Mouse (Mus musculus) neural tube, embryonic 14.5 days (tissue): ENCODE data around the gene Opalin. TPM values are rescaled to one million over a fixed set of nuclear protein-coding genes. Genes with fewer than 3 reads are reported as not detected.

Experiments used
- ATAC-seq: fragments of 200-750 bp; cut with Nextera tagmentation; 2 replicates; pipeline ENCODE4 v1.8.0; 2017; ENCODE audit warnings: low read depth, mild to moderate bottlenecking, moderate TSS enrichment, moderate library complexity
- H3K27ac ChIP-seq: fragments of 300-500 bp; sonication (generic); 2 replicates; pipeline ENCODE4 v1.5.1; 2014; ENCODE audit warnings: low read depth, mild to moderate bottlenecking, control low read depth, low read length, moderate library complexity, mixed read lengths
- H3K27me3 ChIP-seq: fragments of 300-500 bp; sonication (generic); 2 replicates; pipeline ENCODE4 v1.6.1; 2014; ENCODE audit warnings: low read length; ENCODE audit not compliant: control insufficient read depth, insufficient read depth
- H3K36me3 ChIP-seq: fragments of 300-500 bp; sonication (generic); 2 replicates; pipeline ENCODE4 v1.6.1; 2014; ENCODE audit warnings: low read length, mixed read lengths; ENCODE audit not compliant: control insufficient read depth, insufficient read depth
- H3K4me1 ChIP-seq: fragments of 300-500 bp; sonication (generic); 2 replicates; pipeline ENCODE4 v1.6.1; 2014; ENCODE audit warnings: low read length; ENCODE audit not compliant: control insufficient read depth, insufficient read depth
- H3K4me2 ChIP-seq: fragments of 300-500 bp; sonication (generic); 2 replicates; pipeline ENCODE4 v1.6.1; 2014; ENCODE audit warnings: mild to moderate bottlenecking, low read depth, low read length, control low read depth
- H3K4me3 ChIP-seq: fragments of 300-500 bp; sonication (generic); 2 replicates; pipeline ENCODE4 v1.5.1; 2014; ENCODE audit warnings: low read depth, low read length, control low read depth, mixed read lengths
- H3K9ac ChIP-seq: fragments of 300-500 bp; sonication (generic); replicated peaks from 2 replicates; pipeline ENCODE4 v1.6.1; 2014; ENCODE audit warnings: low read depth, mild to moderate bottlenecking, control low read depth, low read length, mixed read lengths
- H3K9me3 ChIP-seq: fragments of 300-500 bp; sonication (generic); 2 replicates; pipeline ENCODE4 v1.6.1; 2016; ENCODE audit warnings: low read length; ENCODE audit not compliant: control insufficient read depth
- WGBS: fragments of 180-500 bp; shearing (Covaris S2); extraction: QIAGEN DNeasy Blood & Tissue Kit; methylation state at CpG from one replicate; pipeline ENCODE4 v1.1.7; 2014; 5-methylcytosine and 5-hydroxymethylcytosine counted together
- polyA plus RNA-seq: library from polyadenylated mRNA; unstranded; fragments of >200 nt; fragmentation: Nextera tagmentation; extraction: Ambion mirVana; gene quantifications from 2 replicates; pipeline ENCODE4 v1.2.1, GENCODE M21; 2014

The Opalin gene
- polyA plus RNA-seq, 1 experiment from 2014 or later, result 0.07 TPM

DNA sequence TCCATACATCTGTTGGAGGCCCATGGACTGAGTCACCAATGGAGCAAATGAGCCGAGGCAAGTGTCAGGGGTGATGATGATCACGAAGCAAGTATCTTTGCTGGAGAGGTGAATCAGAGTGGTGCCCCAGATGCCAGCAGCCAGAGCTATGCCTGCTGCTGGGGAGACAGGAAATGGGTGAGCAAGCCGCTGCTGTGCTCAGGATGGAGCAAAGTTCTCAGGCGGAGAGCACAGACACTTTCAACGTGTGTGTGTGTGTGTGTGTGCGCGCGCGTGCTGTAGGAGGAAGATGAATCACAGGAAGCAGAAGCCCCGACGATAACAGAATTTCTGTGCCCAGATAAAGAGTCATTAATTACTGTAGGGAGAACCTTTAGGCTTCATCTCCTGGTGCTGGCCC, 45.9 kb downstream of the Opalin start:
- Histone ChIP-seq H3K36me3 (no peaks in the 10 kb centered on the region), H3K4me1 (no peaks in the 10 kb centered on the region), H3K9ac (no peak overlapping the region), H3K4me3 (no peak overlapping the region), H3K27me3 (no peaks in the 10 kb centered on the region), H3K4me2 (no peak overlapping the region), H3K9me3 (no peaks in the 10 kb centered on the region), H3K27ac (no peak overlapping the region)
- 81% methylated on average over 11 of the region's 11 CpGs for WGBS
- ATAC-seq, result no peak

DNA sequence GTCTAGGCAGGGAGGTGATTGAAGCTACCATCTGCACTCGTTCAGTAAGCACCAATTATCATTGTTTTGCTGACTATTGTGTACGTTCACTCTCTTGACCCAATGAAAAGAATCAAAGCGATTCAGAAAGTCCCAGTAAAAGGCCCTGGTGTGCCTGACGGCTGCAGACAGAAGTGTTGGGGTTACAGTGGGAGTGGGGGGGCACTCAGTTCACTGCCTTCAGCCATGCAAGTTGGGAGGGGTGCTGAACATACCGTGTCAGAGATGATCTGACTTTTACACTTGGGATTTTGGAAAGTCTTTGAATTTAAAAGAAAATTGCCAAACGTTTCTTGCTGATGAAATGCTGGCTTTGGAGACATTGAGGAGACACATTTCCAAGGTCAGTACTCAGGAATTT, 46.8 kb downstream of the Opalin start:
- Histone ChIP-seq H3K36me3 (no peaks in the 10 kb centered on the region), H3K27ac (no peak overlapping the region), H3K4me1 (no peaks in the 10 kb centered on the region), H3K4me3 (no peak overlapping the region), H3K9ac (no peak overlapping the region), H3K9me3 (no peaks in the 10 kb centered on the region), H3K27me3 (no peaks in the 10 kb centered on the region), H3K4me2 (no peak overlapping the region)
- ATAC-seq, result no peak
- WGBS, result 36% methylated on average over 6 of the region's 6 CpGs

DNA sequence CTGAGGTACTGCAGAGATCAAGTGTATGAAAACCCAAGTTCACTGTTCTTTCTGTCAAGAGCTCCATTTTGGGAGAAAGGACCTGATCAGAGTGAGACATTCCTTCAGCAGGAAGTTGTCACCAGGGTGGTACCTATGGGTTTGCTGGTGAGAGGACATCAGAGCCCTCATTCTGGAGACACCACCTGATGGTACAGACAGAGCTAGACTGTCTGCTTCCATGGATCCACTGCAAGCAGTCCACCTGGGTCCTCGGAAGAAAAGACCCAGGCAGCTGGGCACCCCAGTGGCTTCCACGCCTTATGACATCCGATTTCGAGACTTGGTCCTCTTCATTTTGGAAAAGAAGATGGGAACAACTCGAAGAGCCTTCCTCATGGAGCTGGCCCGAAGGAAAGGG, 47.7 kb downstream of the Opalin start, which contains the start of gene Dntt:
Dntt (plus strand) TSS at position 57 of the 400 bp plus-strand sequence.
- no peak for ATAC-seq
- WGBS, result 91% methylated on average over 6 of the region's 6 CpGs

DNA sequence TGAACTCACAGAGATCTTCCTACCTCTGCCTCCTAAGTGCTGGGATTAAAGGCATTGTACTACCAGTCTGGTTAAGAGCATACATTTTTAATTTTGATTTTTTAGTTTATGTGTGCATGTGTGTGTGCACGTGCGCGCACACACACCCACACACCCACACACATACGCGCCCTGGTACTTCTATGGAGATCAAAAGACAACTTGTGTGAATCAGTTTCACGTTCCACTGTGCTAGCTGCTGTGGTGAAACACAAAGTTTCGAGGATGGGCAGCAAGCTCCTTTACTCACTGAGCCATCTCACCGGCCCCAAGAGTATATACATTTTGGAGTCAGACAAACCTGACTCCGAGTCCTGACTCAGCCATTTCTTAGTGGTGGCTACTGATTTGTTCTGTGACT, 49.3 kb downstream of the Opalin start:
- Histone ChIP-seq H3K4me3 (no peak overlapping the region), H3K27ac (no peak overlapping the region), H3K9ac (no peak overlapping the region), H3K36me3 (no peaks in the 10 kb centered on the region), H3K9me3 (no peaks in the 10 kb centered on the region), H3K4me1 (no peaks in the 10 kb centered on the region), H3K27me3 (no peaks in the 10 kb centered on the region), H3K4me2 (no peak overlapping the region)
- ATAC-seq, result no peak
- 93% methylated on average over 9 of the region's 9 CpGs for WGBS

More for the DNA sequence above, 47.7 kb downstream of the Opalin start, which contains the start of gene Dntt:
- H3K9me3 ChIP-seq, result no peaks in the 10 kb centered on the region
- H3K9ac ChIP-seq, result no peak within 1 kb of the TSS
- no peak within 1 kb of the TSS for H3K27ac ChIP-seq
- no peaks in the 10 kb centered on the region for H3K27me3 ChIP-seq
- H3K4me2 ChIP-seq, result no peak within 1 kb of the TSS
- H3K4me3 ChIP-seq, result no peak within 1 kb of the TSS
- no peaks in the 10 kb centered on the region for H3K36me3 ChIP-seq
- no peaks in the 10 kb centered on the region for H3K4me1 ChIP-seq

DNA sequence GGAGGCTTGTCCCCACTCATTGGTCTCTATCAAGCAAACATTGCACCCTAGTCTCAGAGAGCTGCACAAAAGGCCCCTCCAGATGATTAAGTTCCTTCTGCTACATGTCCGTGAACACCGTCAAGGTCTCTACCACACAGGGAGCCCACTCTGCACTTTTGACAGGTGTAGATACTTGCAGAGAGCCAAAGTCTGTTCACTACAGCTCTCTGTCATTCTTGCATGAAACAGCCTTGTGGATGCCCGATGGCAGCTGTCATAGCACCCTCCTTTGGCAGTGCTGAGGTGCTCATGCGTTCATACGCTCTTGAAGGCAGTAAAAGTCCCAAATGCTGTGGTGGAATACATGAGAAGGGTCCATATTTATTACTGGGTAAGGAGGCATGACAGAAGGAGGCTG, 49.9 kb downstream of the Opalin start:
- Histone ChIP-seq H3K4me2 (no peak overlapping the region), H3K9me3 (no peaks in the 10 kb centered on the region), H3K9ac (no peak overlapping the region), H3K4me3 (no peak overlapping the region), H3K36me3 (no peaks in the 10 kb centered on the region), H3K4me1 (no peaks in the 10 kb centered on the region), H3K27me3 (no peaks in the 10 kb centered on the region), H3K27ac (no peak overlapping the region)
- no peak for ATAC-seq
- 88% methylated on average over 5 of the region's 5 CpGs for WGBS

DNA sequence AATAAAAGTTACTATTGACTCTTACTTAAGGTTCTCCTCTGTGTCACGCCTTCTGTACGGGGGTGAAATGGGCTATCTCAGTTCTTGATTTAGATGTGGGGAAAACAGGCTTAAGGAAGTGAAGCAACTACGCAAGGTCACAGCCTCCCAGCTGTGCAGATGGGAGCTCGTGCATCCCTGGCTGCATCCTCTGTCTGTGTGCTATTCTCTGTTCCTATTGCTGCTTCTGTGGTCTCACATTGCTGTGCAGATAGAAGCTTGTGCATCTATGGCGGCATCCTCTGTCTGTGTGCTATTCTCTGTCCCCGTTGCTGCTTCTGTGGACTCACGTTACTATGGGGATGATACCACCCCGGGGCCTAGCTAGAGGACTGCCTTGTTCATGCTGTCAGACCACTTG, 50.4 kb downstream of the Opalin start:
- Histone ChIP-seq H3K4me2 (no peak overlapping the region), H3K36me3 (no peaks in the 10 kb centered on the region), H3K9ac (no peak overlapping the region), H3K27ac (no peak overlapping the region), H3K9me3 (no peaks in the 10 kb centered on the region), H3K4me3 (no peak overlapping the region), H3K27me3 (no peaks in the 10 kb centered on the region), H3K4me1 (no peaks in the 10 kb centered on the region)
- ATAC-seq, result no peak
- WGBS, result 85% methylated on average over 8 of the region's 8 CpGs

DNA sequence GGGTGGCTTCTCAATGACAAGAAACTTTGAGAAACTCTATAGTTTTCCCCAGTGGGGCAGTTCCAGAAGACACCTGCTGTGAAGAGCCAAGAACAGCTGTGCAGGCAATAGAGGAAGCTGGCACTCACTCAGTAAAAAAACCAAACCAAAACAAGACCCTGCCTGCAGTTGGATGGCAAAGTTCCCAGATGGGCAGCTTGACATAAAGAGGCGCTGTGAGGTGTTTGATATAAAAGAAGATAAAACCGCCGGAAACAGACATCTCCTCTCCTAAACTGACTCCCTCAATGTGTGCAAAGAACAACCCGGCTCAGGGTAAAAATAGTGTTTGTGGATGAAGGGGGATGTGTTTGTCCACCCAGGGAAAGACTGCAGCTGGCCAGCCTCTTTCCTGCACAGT, 54.7 kb downstream of the Opalin start:
- H3K9me3 ChIP-seq, result no peaks in the 10 kb centered on the region
- no peak overlapping the region for H3K4me3 ChIP-seq
- H3K9ac ChIP-seq, result no peak overlapping the region
- WGBS, result 80% methylated on average over 4 of the region's 4 CpGs
- no peak for ATAC-seq
- H3K27me3 ChIP-seq, result no peaks in the 10 kb centered on the region
- no peaks in the 10 kb centered on the region for H3K36me3 ChIP-seq
- no peak overlapping the region for H3K4me2 ChIP-seq
- H3K27ac ChIP-seq, result no peak overlapping the region
- H3K4me1 ChIP-seq, result no peaks in the 10 kb centered on the region

DNA sequence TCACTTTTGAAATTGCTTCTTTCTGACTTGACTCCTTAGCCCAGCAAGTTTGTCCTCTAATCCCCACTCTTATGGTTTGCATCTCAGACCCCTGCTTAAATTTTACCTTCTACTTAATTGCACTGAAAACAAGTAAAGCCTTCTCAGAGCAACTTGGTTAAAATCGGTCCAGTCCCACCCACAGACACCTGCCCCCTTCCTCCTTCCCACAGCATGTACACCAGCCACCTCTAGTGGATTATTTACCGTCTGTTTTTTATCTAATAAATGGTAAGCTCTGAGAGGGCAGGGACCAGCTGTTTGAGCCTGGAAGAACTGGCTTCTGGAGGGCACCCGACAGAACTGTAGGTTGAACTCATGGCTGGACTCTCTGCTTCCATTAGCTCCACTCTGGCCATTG, 56.4 kb downstream of the Opalin start:
- H3K36me3 ChIP-seq, result no peaks in the 10 kb centered on the region
- H3K9ac ChIP-seq, result no peak overlapping the region
- H3K4me3 ChIP-seq, result no peak overlapping the region
- no peaks in the 10 kb centered on the region for H3K9me3 ChIP-seq
- no peak for ATAC-seq
- no peak overlapping the region for H3K27ac ChIP-seq
- no peaks in the 10 kb centered on the region for H3K27me3 ChIP-seq
- H3K4me1 ChIP-seq, result no peaks in the 10 kb centered on the region
- no peak overlapping the region for H3K4me2 ChIP-seq
- 89% methylated on average over 3 of the region's 3 CpGs for WGBS

DNA sequence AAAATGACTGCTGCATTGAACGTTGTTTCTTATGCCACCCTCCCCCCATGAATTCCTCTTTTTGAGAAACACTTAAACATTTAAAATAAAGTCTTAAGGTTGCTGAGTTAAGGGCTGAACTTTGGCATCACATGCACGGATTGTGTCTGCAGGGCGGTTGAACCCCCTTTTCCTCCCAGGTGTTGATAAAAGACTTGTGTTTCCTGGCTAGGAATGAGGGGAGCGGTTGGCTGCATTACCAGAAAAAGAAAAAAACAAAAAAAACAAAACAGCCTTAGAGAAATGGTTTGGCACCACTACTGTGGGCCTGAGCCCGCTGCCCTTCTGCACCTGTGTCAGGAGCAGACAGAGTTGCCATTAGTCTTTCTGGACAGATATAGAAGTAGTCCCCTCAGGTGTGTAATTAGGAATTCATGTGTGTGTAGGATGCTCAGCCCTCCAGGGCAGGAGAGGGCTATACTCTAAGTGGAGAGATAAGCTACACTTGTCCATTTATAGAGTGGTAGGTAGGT, 57.7 kb downstream of the Opalin start:
- Histone ChIP-seq H3K4me2 (no peak overlapping the region), H3K4me3 (no peak overlapping the region), H3K4me1 (no peaks in the 10 kb centered on the region), H3K9me3 (no peaks in the 10 kb centered on the region), H3K9ac (no peak overlapping the region), H3K27me3 (no peaks in the 10 kb centered on the region), H3K27ac (no peak overlapping the region), H3K36me3 (no peaks in the 10 kb centered on the region)
- WGBS, result 81% methylated on average over 5 of the region's 5 CpGs
- no peak for ATAC-seq
